Mouse (Mus musculus) regulatory T cell (primary cell): ENCODE measurements around the gene Nrxn1.
"Not testable (repeated sequence)": the region's sequence is repeated elsewhere in the genome, so short reads cannot be mapped to it uniquely, and the experiment has no call there.

ENCODE experiments used
- in situ Hi-C: fragments of 300-600 bp; cut with MboI, MseI; formaldehyde crosslinking; loops from one replicate; pipeline ENCODE4 v1.15.1; 2025; ENCODE audit warnings: high pct_unique_total_duplicates

Gene Nrxn1

GRCm38 (mm10) chr17:90272225-90272624, 820.6 kb downstream of the Nrxn1 start:
- in situ Hi-C loops, result no loop called here

GRCm38 (mm10) chr17:90271165-90271564, 821.7 kb downstream of the Nrxn1 start:
- in situ Hi-C loops, result no loop called here

GRCm38 (mm10) chr17:90269143-90269542, 823.7 kb downstream of the Nrxn1 start:
- in situ Hi-C loops, result no loop called here

GRCm38 (mm10) chr17:90253451-90254131, 839.3 kb downstream of the Nrxn1 start:
- in situ Hi-C loops, result no loop called here

- in situ Hi-C loops, result no loop called here
Observed at GRCm38 (mm10) chr17:90252196-90252595, 840.7 kb downstream of the Nrxn1 start.

GRCm38 (mm10) chr17:90247071-90247849, 845.6 kb downstream of the Nrxn1 start:
- in situ Hi-C loops, result no loop called here

- in situ Hi-C loops, result no loop called here
Observed at GRCm38 (mm10) chr17:90244339-90244738, 848.5 kb downstream of the Nrxn1 start.

- in situ Hi-C loops, result no loop called here
Observed at GRCm38 (mm10) chr17:90238964-90239363, 853.9 kb downstream of the Nrxn1 start.

- in situ Hi-C loops, result no loop called here
Observed at GRCm38 (mm10) chr17:90238517-90238916, 854.4 kb downstream of the Nrxn1 start.

GRCm38 (mm10) chr17:90235674-90236073, 857.2 kb downstream of the Nrxn1 start:
- in situ Hi-C loops, result not testable (repeated sequence)

- in situ Hi-C loops, result no loop called here
Observed at GRCm38 (mm10) chr17:90234806-90235205, 858.1 kb downstream of the Nrxn1 start.

- in situ Hi-C loops, result no loop called here
Observed at GRCm38 (mm10) chr17:90208547-90208946, 884.3 kb downstream of the Nrxn1 start.

GRCm38 (mm10) chr17:90207617-90208016, 885.3 kb downstream of the Nrxn1 start:
- in situ Hi-C loops, result no loop called here

- in situ Hi-C loops, result no loop called here
Observed at GRCm38 (mm10) chr17:90203993-90204392, 888.9 kb downstream of the Nrxn1 start.

- in situ Hi-C loops, result no loop called here
Observed at GRCm38 (mm10) chr17:90202785-90203184, 890.1 kb downstream of the Nrxn1 start.

GRCm38 (mm10) chr17:90196772-90197171, 896.1 kb downstream of the Nrxn1 start:
- in situ Hi-C loops, result no loop called here

GRCm38 (mm10) chr17:90141602-90142001, 951.3 kb downstream of the Nrxn1 start:
- in situ Hi-C loops, result no loop called here

GRCm38 (mm10) chr17:90130836-90131235, 962.0 kb downstream of the Nrxn1 start:
- in situ Hi-C loops, result loop anchor here (10.0 kb wide), 1 partner anchor 1604 kb away; no protein-coding TSS in a partner anchor

GRCm38 (mm10) chr17:90129183-90129582, 963.7 kb downstream of the Nrxn1 start:
- in situ Hi-C loops, result no loop called here

GRCm38 (mm10) chr17:90127561-90127960, 965.3 kb downstream of the Nrxn1 start:
- in situ Hi-C loops, result no loop called here

- in situ Hi-C loops, result no loop called here
Observed at GRCm38 (mm10) chr17:90122796-90123481, 969.9 kb downstream of the Nrxn1 start.

GRCm38 (mm10) chr17:90116241-90116640, 976.6 kb downstream of the Nrxn1 start:
- in situ Hi-C loops, result no loop called here
